In the genomic region with DNA sequence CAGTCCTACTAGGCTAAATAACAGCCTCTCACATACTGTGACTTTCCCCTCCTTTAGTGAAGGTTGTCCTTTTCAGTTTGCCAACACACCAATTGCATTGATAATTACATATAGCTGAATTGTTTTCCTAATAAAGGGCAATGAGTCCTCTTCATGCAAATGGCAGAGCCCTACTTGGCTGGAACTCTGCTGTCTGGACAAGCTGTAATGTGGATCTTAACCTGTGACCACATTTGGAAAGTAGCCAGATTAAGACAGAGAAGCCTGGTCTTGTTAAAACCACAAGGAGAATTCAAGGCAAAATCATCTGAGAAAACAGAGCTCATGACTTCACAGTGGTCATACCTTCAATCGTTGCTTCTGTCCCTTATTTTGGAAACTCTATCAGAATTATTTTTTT, we compare ENCODE assay signal across 18 mouse cellular contexts.
DNase-seq lines count a peak whose midpoint lies in the region; ATAC-seq and TF ChIP-seq lines count a peak whose summit lies in the region.
"Had no signal": no experiment of that assay in that cellular context is flagged by ENCODE, and none has a peak within 500 bp of the region (broad histone marks: within the 10 kb centered on the region; RNA-seq: fewer than 3 reads in every experiment).

No protein-coding gene starts in this region.

- no peaks in the 10 kb centered on the region for H3K36me3 ChIP-seq in embryonic facial prominence, embryonic 14.5 days (ENCODE audit: control insufficient read depth, insufficient read depth, low read length)
- H3K36me3 ChIP-seq in embryonic facial prominence, embryonic 10.5 days (replicated peaks): no peaks in the 10 kb centered on the region
- H3K36me3 ChIP-seq in MEL (ENCODE audit: control insufficient read depth in 1 of 2, insufficient read depth in 2 of 2, low read length in 2 of 2): no peaks in the 10 kb centered on the region
- H3K36me3 ChIP-seq: embryonic facial prominence, embryonic 13.5 days; heart, embryonic 15.5 days had no signal

- H3K4me2 ChIP-seq in embryonic facial prominence, embryonic 14.5 days (ENCODE audit: low read depth, low read length): no peak overlapping the region
- H3K4me2 ChIP-seq: embryonic facial prominence, embryonic 13.5 days; heart, embryonic 15.5 days; hindbrain, embryonic 14.5 days; midbrain, embryonic 11.5 days had no signal

- no peak for TF ChIP-seq POLR2A in MEL (IDR thresholded peaks at IDR 0.05; ENCODE audit: control insufficient read depth in 1 of 2, insufficient read depth in 1 of 2, low read depth in 1 of 2, low read length in 2 of 2, poor library complexity in 1 of 2)

- no peaks in the 10 kb centered on the region for H3K79me2 ChIP-seq in MEL (ENCODE audit: control insufficient read depth, insufficient read depth, low read length, poor library complexity)

- no peak for TF ChIP-seq RAD21 in MEL (IDR thresholded peaks at IDR 0.05; ENCODE audit: low read depth, low read length)

- 71% methylated on average over 1 of the region's 1 CpGs for WGBS in embryonic facial prominence, embryonic 14.5 days
- WGBS in embryonic facial prominence, embryonic 10.5 days: 85% methylated on average over 1 of the region's 1 CpGs

- no peak for ATAC-seq in embryonic facial prominence, embryonic 14.5 days (ENCODE audit: low read depth)

- TF ChIP-seq CTCF in MEL (IDR thresholded peaks at IDR 0.05 in 2 of 3, conservative IDR thresholded peaks at IDR 0.05 in 1 of 3; ENCODE audit: control insufficient read depth in 1 of 3, insufficient read depth in 1 of 3, low read depth in 2 of 3, low read length in 3 of 3, poor library complexity in 1 of 3, severe bottlenecking in 1 of 3): no peak

- H3K4me3 ChIP-seq in embryonic facial prominence, embryonic 14.5 days (ENCODE audit: low read depth, low read length): no peak overlapping the region
- H3K4me3 ChIP-seq in embryonic facial prominence, embryonic 10.5 days: no peak overlapping the region
- H3K4me3 ChIP-seq in MEL (ENCODE audit: control insufficient read depth in 1 of 2, insufficient read depth in 1 of 2, low read depth in 2 of 2, low read length in 2 of 2): no peak overlapping the region
- H3K4me3 ChIP-seq: embryonic facial prominence, embryonic 13.5 days; heart, embryonic 15.5 days; myocyte had no signal

- no peak overlapping the region for H3K9ac ChIP-seq in embryonic facial prominence, embryonic 14.5 days (ENCODE audit: low read depth, low read length)
- no peak overlapping the region for H3K9ac ChIP-seq in MEL (ENCODE audit: control insufficient read depth, low read depth, low read length, poor library complexity, severe bottlenecking)
- H3K9ac ChIP-seq: embryonic facial prominence, embryonic 13.5 days; heart, embryonic 15.5 days; hindbrain, embryonic 14.5 days; liver, embryonic 14.5 days had no signal

- no peaks in the 10 kb centered on the region for H3K27me3 ChIP-seq in embryonic facial prominence, embryonic 14.5 days (replicated peaks; ENCODE audit: control insufficient read depth, insufficient read depth, low read length)
- H3K27me3 ChIP-seq in embryonic facial prominence, embryonic 10.5 days (replicated peaks; ENCODE audit: low read depth, poor library complexity, severe bottlenecking): no peaks in the 10 kb centered on the region
- no peaks in the 10 kb centered on the region for H3K27me3 ChIP-seq in MEL (ENCODE audit: control insufficient read depth in 1 of 2, insufficient read depth in 2 of 2, low read length in 2 of 2)
- H3K27me3 ChIP-seq: embryonic facial prominence, embryonic 13.5 days; heart, embryonic 15.5 days had no signal

- DNase-seq in embryonic facial prominence, embryonic 14.5 days (ENCODE audit: low spot score): peak; percentile 34
- no peak for DNase-seq in embryonic facial prominence, embryonic 10.5 days (ENCODE audit: low spot score)
- DNase-seq in kidney, postnatal 25 days: peak; percentile 18 to 54
- no peak for DNase-seq in kidney, adult 18-20 months
- peak; percentile 3 for DNase-seq in MEL (ENCODE audit: low read depth, low spot score)
- DNase-seq in gonadal fat pad, adult 2 months (ENCODE audit: low read depth): peak; percentile 60
- DNase-seq in spleen, postnatal 14 days (ENCODE audit: low spot score in 2 of 2): no peak
- no peak for DNase-seq in frontal cortex, postnatal 14 days (ENCODE audit: low spot score in 2 of 2)
- DNase-seq: cerebellum, adult 11-12 months; gastrocnemius, postnatal 36 days; layer of hippocampus, postnatal 36 days; thymus, postnatal 25 days had no signal

- H3K9me3 ChIP-seq in embryonic facial prominence, embryonic 14.5 days (ENCODE audit: control insufficient read depth, low read length): peaks cover 3% of the 10 kb centered on the region; the same call in 1 of the 2 replicates
- no peaks in the 10 kb centered on the region for H3K9me3 ChIP-seq in embryonic facial prominence, embryonic 10.5 days
- H3K9me3 ChIP-seq in MEL (replicated peaks; ENCODE audit: insufficient read depth, low read length): no peaks in the 10 kb centered on the region
- H3K9me3 ChIP-seq: embryonic facial prominence, embryonic 13.5 days; heart, embryonic 15.5 days had no signal

- H3K4me1 ChIP-seq in embryonic facial prominence, embryonic 14.5 days (ENCODE audit: control insufficient read depth, insufficient read depth, low read length): peaks cover 11% of the 10 kb centered on the region; the same call in 1 of the 2 replicates
- H3K4me1 ChIP-seq in embryonic facial prominence, embryonic 10.5 days: peaks cover 10% of the 10 kb centered on the region
- no peaks in the 10 kb centered on the region for H3K4me1 ChIP-seq in MEL (ENCODE audit: control insufficient read depth in 1 of 2, insufficient read depth in 2 of 2, low read length in 2 of 2)

- H3K27ac ChIP-seq in embryonic facial prominence, embryonic 14.5 days (replicated peaks; ENCODE audit: low read depth, low read length): no peak overlapping the region
- no peak overlapping the region for H3K27ac ChIP-seq in embryonic facial prominence, embryonic 10.5 days (replicated peaks)
- no peak overlapping the region for H3K27ac ChIP-seq in MEL (ENCODE audit: control insufficient read depth, low read depth, low read length)
- H3K27ac ChIP-seq: embryonic facial prominence, embryonic 13.5 days; heart, embryonic 15.5 days; hindbrain, embryonic 14.5 days; liver, embryonic 14.5 days had no signal

- TF ChIP-seq EP300 in MEL (IDR thresholded peaks at IDR 0.05; ENCODE audit: low read depth in 1 of 2, low read length in 2 of 2): no peak

TF ChIP-seq in MEL, 35 proteins besides CTCF, POLR2A, EP300 and RAD21:
- TF ChIP-seq ZKSCAN1 (IDR thresholded peaks at IDR 0.05; ENCODE audit: low read depth, low read length) (no peak), POLR2AphosphoS2 (IDR thresholded peaks at IDR 0.05; ENCODE audit: low read length) (no peak), POLR2AphosphoS5 (IDR thresholded peaks at IDR 0.05; ENCODE audit: borderline replicate concordance, low read depth, low read length) (no peak), MAZ (IDR thresholded peaks at IDR 0.05; ENCODE audit: low read depth, low read length) (no peak), MAFK (IDR thresholded peaks at IDR 0.05; ENCODE audit: borderline replicate concordance, low read depth, low read length) (no peak), MYB (IDR thresholded peaks at IDR 0.05; ENCODE audit: low read depth, low read length) (no peak), SIN3A (IDR thresholded peaks at IDR 0.05; ENCODE audit: low read length) (no peak), TAL1 (IDR thresholded peaks at IDR 0.05; ENCODE audit: low read length) (no peak), CHD2 (IDR thresholded peaks at IDR 0.05; ENCODE audit: low read length) (no peak), HCFC1 (IDR thresholded peaks at IDR 0.05; ENCODE audit: low read depth, low read length) (no peak), NRF1 (IDR thresholded peaks at IDR 0.05; ENCODE audit: insufficient read depth, low read depth, low read length, poor library complexity, severe bottlenecking) (no peak), E2F4 (IDR thresholded peaks at IDR 0.05; ENCODE audit: borderline replicate concordance, low read depth, low read length) (no peak), CHD1 (IDR thresholded peaks at IDR 0.05; ENCODE audit: low read depth, low read length) (no peak), JUND (IDR thresholded peaks at IDR 0.05; ENCODE audit: low read depth, low read length) (no peak)

Comparison
In these comparisons a context has a peak if more than half of its experiments do, and no peak if none do; other contexts are left out.
1. DNase-seq: peak in embryonic facial prominence, embryonic 14.5 days (single experiment), kidney, postnatal 25 days (2 of 2), MEL (single experiment) and gonadal fat pad, adult 2 months (single experiment); none in embryonic facial prominence, embryonic 10.5 days (single experiment), kidney, adult 18-20 months (single experiment), spleen, postnatal 14 days (0 of 2) and frontal cortex, postnatal 14 days (0 of 2).